Mouse (Mus musculus) urinary bladder, adult 2 months (tissue): ENCODE measurements around the gene Nudt8. TPM values are rescaled to one million over a fixed set of nuclear protein-coding genes. Genes with fewer than 3 reads are reported as not detected.
A peak's percentile ranks its signal among the peaks of the same experiment; 100 is the strongest.

Source experiments
- DNase-seq: peaks from one replicate; pipeline ENCODE4 v3.0.0; 2022; ENCODE audit warnings: low spot score
- polyA plus RNA-seq: library from polyadenylated mRNA; depleted of rRNA; stranded (reverse); fragments of >200 nt; gene quantifications from 2 replicates; pipeline ENCODE4 v1.2.3, GENCODE M21; 2012

Gene Nudt8
- polyA plus RNA-seq, 1 experiment = 5.1 TPM

DNA sequence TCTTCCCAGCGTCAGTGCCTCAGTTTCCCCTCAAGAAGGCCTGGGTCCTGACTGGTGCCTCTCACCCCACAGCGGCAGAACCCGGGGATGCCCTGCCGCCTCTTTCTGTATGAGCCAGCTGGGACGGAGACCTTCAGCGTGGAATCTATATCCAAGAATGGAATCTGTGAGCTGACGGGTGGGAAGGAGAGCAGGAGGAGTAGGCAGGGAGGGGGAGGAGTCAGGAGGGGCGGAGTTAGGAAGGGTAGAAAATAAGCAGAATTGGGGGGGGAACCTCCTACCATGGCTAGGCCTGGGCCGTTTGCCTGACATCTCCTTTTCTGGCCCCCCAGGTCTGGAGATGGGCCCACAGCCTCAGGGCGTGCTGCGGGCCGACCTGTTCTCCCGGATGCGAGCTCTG lies 12.3 kb upstream of the Nudt8 start:
- DNase-seq = no peak

DNA sequence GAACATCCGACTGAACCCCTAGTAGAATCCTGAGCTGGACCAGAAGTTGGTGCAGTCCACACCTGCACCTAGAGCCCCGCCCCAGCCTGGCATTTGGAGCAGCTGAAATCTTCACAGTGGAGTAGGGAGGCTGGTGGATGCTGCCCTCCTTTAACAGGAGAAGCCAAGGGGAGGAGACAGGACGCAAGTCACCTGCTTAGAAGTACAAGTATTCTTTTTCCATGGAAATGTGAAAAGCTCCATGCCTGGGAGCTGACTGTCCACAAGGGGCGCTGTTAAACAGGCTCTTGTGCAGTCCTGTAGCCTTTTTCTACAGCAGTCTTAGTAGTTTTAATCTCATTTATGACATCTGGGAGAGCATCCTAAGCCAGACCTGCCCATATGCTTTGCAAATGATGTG lies 11.6 kb upstream of the Nudt8 start:
- DNase-seq = no peak

GRCm38 (mm10) chr19:3990804-3991203 lies 9.6 kb upstream of the Nudt8 start:
- no peak for DNase-seq

DNA sequence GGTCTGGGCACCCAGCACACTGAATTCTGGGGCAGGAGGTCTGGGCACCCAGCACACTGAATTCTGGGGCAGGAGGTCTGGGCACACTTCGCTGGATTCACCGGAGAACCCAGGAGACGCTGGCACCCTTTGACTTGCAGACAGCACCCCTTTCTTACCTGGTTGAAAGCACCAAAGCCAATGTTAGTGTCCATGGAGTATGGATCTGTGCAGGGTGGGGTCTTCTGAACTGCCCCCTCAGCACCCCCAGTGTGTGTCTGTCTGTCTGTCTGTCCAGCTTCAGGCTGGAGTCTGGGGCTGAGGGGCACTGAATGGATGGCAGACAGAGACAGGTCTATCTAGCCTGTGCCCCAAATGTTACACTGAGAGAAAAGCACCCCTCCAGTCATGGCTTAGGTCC lies 8.8 kb upstream of the Nudt8 start:
- DNase-seq = no peak

- no peak for DNase-seq
Observed at GRCm38 (mm10) chr19:3991966-3992365, 8.4 kb upstream of the Nudt8 start.

- DNase-seq = no peak
Observed at GRCm38 (mm10) chr19:3992416-3992815, 8.0 kb upstream of the Nudt8 start, which contains the start of gene Tbx10. Gene Tbx10, plus strand, starts transcription at chr19:3992752.

- DNase-seq = no peak
Observed at GRCm38 (mm10) chr19:3994932-3995331, 5.4 kb upstream of the Nudt8 start.

DNA sequence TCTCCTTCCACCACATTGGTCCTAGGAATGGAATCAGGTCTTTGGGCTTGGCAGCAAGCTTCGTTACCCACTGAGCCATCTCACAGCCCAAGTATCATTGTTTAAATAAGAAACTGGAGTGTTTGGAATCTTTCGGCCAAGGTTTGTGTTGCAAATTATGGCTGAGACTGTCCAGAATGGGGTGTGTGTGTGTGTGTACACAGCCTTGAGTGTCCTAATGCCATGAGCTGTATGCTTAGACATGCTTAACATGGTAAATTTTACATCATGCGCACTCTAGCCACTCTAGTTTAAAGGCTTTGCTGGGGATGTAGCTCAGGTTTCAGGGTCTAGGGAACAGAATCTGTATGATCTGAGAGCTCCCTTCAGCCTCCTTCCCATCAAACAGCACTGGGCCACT lies 4.9 kb upstream of the Nudt8 start:
- DNase-seq = no peak

GRCm38 (mm10) chr19:3996106-3996505 lies 4.3 kb upstream of the Nudt8 start:
- DNase-seq = no peak

DNA sequence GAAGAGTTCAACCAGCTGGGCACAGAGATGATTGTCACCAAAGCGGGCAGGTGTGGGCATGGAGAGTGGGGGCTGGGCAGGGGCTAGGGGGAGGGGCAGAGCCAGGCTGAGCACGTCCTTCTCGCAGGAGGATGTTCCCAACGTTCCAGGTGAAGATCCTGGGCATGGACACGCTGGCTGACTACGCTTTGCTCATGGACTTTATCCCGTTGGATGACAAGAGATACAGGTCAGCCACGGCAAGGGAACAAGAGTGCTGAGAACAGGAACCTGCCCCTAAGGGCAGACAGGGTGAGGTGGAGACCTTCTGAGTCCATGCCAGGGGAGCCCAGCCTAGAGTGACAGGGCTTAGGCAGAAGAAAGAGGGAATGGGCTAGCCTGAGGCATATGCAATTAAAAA lies 3.6 kb upstream of the Nudt8 start:
- no peak for DNase-seq

DNA sequence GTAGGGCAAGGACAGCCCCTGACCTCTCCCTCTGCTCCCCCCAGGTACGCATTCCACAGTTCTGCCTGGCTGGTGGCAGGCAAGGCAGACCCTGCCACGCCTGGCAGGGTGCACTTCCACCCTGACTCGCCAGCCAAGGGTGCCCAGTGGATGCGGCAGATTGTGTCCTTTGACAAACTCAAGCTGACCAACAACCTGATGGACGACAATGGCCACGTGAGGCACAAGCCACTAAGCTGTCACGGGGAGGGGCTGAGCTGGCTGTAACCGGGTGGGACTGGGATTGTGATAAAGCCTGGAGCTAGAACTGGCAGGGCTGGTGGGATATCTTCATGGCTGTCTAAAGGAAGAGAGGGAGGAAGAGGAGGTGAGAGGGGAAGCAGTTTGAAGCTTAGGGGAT lies 3.1 kb upstream of the Nudt8 start:
- DNase-seq = no peak

DNA sequence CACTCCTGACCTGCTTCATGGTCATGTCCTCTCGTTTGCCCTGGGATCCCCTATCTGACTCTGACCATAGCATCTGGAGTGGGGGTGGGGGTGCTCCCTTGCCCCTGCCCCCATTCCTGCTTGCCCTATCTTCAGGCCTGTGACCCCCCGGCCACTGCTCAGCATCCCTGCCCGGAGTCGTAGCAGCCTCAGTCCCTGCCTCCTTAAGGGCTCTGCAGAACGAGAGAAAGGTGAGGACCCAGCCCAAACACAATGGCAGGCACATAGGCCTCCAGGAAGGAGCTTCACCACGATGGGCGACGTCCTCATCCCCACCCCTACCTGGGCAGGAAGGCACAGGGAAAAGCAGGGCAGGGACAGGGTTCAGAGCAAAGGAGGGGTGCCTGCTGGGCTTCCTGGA lies 2.0 kb upstream of the Nudt8 start:
- no peak for DNase-seq

DNA sequence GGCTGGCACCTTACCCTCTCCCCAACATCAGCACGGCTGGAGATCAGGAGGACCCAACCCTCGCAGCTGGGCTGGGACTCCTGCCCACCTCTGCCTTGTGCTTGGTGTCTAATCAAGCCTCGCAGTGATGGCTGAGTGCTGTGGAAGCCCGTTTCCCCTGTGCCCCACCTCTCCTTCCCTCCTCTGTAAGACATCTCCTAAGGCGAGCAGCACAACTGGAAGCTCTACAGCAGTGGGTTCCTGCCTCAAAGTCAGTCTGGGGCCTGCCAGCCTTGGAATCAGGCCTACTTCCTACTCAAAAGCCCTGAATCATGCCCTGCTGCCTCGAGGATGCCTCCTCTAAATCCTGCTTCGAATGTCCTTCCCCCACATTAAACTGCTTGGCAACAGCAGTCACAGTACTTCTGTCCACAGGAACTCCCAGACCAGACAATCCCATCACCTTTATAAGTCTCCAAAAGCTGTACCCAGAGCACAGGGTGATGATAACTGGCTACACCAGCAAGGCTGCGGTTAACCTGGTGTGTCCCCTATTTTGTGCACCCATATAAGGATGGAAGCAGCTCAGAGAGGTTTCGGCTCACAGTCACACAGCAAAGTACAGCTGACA lies 1.2 kb upstream of the Nudt8 start:
- DNase-seq = no peak

GRCm38 (mm10) chr19:4000949-4001525 lies 657 bp downstream of the Nudt8 start:
- DNase-seq = no peak

DNA sequence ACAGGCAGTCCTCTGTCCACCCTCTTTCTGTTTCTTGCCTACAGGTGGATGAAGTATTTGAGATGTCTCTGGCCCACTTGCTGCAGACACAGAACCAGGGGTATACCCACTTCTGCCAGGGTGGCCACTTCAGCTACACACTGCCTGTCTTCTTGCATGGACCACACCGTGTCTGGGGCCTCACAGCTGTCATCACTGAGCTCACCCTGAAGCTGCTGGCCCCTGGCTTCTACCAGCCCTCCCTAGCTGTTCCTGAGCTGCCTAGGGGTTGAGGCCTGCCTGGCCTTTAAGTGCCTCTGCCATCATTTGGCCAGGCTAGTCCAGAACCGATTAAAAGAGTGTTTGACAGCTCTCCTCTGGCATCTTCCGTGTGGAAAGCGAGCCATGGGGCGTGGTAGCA lies 1.4 kb downstream of the Nudt8 start:
- DNase-seq = no peak

DNA sequence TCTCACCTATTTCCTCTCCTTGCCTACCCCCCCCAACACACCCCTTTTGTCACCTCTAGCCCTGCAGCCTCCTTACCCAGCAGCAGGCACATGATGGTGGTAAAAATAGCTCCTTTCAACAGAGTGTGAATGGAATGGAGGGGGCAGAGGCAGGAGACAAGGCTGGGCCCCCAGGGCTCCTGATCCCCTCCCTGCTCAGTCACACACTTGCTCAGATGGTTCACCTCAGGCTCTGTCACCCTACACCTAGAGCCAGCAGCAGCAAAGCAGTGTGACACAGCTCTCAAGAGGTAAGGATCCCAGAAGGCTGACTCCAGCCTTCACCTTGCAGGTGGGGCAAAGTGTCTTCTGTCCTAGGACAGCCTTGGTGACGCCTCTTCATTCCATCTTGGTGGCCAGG lies 2.7 kb downstream of the Nudt8 start, which contains the start of gene Doc2g:
Doc2g (plus strand) TSS at position 202 of the 400 bp plus-strand sequence.
- no peak for DNase-seq

- DNase-seq = no peak
Observed at GRCm38 (mm10) chr19:4003641-4004040, 3.3 kb downstream of the Nudt8 start.

DNA sequence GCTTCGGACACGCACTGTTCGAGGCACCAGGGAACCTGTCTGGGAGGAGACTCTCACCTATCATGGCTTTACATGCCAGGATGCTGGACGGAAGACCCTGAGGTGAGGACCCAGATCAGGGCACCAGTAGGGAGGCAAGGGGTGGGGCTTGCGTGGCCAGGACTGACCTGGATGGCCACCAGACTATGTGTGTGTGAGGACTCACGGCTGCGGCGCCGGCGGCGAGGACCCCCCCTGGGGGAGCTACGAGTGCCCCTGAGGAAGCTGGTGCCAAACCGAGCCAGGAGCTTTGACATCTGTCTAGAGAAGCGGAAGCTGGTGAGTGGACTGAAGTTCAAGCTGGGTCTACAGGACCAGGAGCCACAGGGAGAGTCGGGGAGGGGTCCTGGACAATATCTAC lies 4.0 kb downstream of the Nudt8 start:
- DNase-seq = no peak

DNA sequence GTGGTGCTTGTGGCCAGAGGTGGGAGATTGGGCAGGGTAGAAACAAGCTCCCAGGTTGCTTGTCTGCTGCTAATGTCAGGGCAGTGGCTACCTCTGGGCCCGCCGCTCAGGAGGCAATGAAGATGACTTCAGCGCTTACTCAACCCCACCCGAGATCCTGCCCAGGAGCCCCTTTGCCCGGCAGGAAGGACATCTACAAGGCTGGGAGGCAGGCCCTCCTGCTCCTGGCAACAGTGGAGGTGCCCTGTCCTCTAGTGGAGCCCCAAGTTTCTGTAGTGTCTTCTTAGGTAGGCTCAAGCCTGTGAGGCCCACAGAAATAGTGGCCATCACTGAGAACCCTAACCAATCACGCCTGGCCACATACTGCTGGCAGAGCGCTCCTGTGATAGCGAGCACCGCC lies 4.7 kb downstream of the Nudt8 start:
- no peak for DNase-seq

DNA sequence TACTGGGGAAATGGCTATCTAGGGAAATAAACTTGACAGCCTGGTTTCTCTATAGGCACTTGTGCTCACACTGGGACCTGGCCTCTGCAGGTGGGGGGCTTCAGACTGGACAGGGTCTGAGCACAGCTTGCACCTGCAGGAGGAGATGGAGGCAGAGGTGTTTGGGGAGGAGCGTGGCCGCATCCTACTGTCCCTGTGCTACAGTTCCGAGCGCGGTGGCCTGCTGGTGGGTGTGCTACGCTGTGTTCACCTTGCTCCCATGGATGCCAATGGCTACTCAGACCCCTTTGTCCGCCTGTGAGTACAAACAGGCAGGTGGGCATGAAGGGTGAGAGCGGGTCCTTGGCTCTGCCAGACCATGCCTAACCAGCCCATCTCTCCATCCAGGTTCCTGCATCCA lies 5.6 kb downstream of the Nudt8 start:
- no peak for DNase-seq

DNA sequence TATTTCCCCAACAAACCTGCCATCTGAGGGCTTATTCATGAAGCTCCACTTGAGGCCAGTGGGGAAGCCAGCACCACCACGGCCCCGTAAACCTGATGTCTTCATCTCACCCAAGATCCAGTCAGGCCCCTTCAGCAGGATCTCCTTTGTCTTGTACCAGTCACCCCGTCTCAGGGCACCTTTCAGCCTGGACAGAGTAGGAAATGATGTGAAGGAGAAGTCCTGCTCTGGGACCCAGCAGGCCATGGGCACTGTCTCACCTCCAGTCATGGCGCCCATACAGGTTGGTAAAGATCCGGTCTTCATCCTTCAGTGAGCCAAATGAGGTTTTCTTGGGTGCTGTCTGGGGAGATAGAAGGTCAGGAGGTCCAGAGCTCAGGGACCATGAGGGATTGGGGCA lies 10.7 kb downstream of the Nudt8 start:
- DNase-seq = no peak

- peak; percentile 86 for DNase-seq
Observed at GRCm38 (mm10) chr19:4012432-4013022, 12.1 kb downstream of the Nudt8 start, which contains the start of gene Ndufv1. Gene Ndufv1, minus strand, starts transcription at chr19:4012806.

DNA sequence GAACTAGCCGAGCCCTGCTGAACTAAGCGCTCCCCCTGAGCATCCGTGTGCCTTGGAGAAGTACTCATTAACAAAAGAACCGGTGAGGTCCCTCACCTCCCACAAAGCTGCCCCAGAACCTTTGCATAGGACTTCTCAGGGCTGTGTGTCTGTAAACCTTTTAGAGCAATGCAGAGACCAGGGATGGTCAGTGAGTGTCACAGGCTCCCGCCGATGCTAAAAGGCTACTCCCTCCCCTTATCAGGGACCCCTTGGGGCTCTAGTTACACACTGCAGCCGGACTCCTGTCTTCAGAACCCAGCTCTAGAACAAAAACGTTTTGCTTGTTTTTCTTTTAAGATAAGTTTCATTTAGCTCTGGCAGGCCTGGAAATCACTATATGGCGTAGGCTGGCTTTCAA lies 12.7 kb downstream of the Nudt8 start:
- DNase-seq = no peak

DNA sequence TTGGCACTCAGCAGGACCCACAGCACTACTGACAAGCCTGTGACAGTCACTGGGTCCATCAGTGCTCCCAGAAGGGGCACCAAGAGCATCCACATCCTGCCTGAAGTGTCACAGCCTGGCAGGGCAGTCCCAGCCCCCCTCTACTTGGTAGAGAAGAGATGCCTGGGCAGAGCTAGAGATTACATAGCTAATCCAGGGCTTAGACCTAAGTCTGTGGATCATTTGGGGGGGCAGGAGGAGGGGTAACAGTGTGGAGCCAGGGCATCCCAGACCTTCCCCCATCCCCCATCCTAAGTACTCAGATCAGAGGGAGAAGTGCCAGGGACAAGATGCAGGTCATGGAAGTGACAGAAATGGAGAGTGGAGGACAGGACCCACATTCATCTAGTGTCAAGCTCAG lies 14.4 kb downstream of the Nudt8 start:
- DNase-seq = no peak
